Mouse (Mus musculus): ENCODE measurements at regions not wholly inside any gene's neighbourhood (a gene's known extent, or its start where the extent isn't known, plus 50 kb on each side); places are given as distances from the start of the nearest gene placed in this dataset.
"Not testable (repeated sequence)": the region's sequence is repeated elsewhere in the genome, so short reads cannot be mapped to it uniquely, and the experiment has no call there.

DNA sequence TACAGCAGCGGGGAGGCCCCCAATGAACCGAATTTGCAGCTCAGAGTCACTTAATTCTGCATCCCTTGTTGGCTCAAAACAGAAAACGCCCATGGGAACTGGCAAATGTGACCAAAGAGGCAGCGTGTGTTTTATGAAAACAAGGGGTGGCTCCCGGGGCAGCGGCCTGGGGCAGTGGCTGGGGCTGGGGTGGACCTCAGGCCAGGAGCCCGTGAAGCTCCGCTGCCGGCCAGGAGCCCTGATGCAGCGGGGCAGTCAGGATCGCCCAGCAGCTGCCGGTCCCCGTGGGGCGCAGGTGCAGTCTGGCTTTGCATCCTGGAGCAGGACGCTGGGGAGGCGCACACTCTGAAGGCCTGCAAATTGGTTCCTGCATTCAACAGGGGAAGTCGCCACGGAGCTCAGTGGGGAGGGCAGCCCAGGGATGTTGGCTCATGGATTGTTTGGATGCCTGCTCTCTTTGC lies 104.4 kb upstream of the Gm9887 start:
- 0 out of 2 replicates have a peak overlapping the region, but pooled peaks have one; percentile 33 for H3K9ac ChIP-seq
- no peaks in the 10 kb centered on the region for H3K9me3 ChIP-seq
- peak; percentile 64; the same call in 1 of the 2 replicates for ATAC-seq (ENCODE audit: low FRiP score)
- H3K27ac ChIP-seq = peak overlapping the region; percentile 36; the same call in 1 of the 2 replicates
- H3K27me3 ChIP-seq = no peaks in the 10 kb centered on the region
- H3K4me1 ChIP-seq = peaks cover 36% of the 10 kb centered on the region
- WGBS = 9% methylated on average over 18 of the region's 18 CpGs
- peak overlapping the region; percentile 47 for H3K4me2 ChIP-seq
- H3K36me3 ChIP-seq (replicated peaks) = no peaks in the 10 kb centered on the region
- peak overlapping the region; percentile 24 for H3K4me3 ChIP-seq (replicated peaks)

DNA sequence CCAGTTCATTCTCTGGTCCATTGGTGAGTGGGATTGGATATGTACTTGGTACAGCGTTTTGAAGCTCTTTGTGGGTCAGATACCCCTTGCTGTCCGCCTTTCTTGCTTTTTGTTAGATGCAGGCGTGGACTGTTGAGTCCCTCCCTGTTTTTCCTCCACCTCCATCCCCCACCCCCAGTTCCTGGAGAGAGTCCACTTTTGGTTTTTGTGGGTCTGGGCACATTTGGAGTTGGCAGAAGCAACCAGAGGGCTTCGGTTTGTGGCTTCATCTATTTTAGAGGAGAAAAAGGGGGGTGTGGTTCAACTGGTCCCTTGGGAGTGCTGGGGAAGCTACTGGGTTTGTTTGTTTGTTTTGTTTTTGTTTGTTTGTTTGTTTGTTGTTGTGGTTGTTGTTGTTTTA lies 103.9 kb upstream of the Gm9887 start:
- no peaks in the 10 kb centered on the region for H3K27me3 ChIP-seq
- ATAC-seq (ENCODE audit: low FRiP score) = no peak
- no peak overlapping the region for H3K27ac ChIP-seq
- no peaks in the 10 kb centered on the region for H3K9me3 ChIP-seq
- H3K36me3 ChIP-seq (replicated peaks) = no peaks in the 10 kb centered on the region
- H3K4me2 ChIP-seq = peak overlapping the region; percentile 47; the same call in 1 of the 2 replicates
- peaks cover 36% of the 10 kb centered on the region for H3K4me1 ChIP-seq
- no peak overlapping the region for H3K4me3 ChIP-seq (replicated peaks)
- no peak overlapping the region for H3K9ac ChIP-seq
- WGBS = 69% methylated on average over 4 of the region's 4 CpGs

DNA sequence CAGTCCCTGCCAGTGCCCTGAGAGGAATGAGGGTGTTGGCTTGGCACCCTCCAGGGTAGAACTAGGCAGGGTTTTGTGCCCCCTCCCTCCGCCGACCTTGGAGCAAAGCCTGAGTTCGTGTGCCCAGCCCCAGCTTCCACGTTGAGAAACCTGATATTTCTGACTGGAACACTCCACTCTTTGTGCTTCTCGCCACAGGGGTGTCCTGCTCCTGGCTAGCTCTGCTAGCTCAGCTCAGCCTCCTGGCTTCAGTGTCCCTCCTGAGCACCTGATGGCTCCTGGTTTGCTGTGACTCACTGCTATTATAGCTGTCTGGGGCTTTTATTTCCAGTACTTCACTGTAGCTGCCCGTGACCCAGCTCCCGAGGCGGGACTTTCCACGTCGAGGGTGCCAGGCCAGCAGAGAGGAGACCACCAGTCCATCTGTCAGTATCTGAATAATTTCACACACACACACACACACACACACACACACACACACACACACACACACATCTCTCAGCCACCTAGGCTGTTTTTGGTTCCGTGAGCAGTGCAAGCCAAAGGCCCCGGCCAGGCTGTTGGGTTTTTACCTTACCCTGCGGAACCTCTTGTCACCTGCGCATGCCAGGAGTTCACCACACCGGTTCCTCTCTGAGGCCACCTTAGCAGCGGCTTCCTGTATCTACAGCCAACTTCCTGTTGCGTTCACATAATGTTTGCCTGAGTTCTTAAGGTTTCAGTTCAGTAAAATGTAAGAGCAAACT lies 102.8 kb upstream of the Gm9887 start:
- ATAC-seq (ENCODE audit: low FRiP score) = no peak
- 54% methylated on average over 17 of the region's 17 CpGs for WGBS
- peak overlapping the region; percentile 25; the same call in 1 of the 2 replicates for H3K27ac ChIP-seq

GRCm38 (mm10) chr12:69474141-69474915 lies 102.1 kb upstream of the Gm9887 start:
- Histone ChIP-seq H3K9me3 (no peaks in the 10 kb centered on the region), H3K27me3 (no peaks in the 10 kb centered on the region), H3K4me1 (peaks cover 36% of the 10 kb centered on the region), H3K4me3 (replicated peaks) (no peak overlapping the region), H3K4me2 (no peak overlapping the region), H3K9ac (no peak overlapping the region), H3K27ac (peak overlapping the region; percentile 25; the same call in 1 of the 2 replicates), H3K36me3 (replicated peaks) (no peaks in the 10 kb centered on the region)
- 25% methylated on average over 14 of the region's 14 CpGs for WGBS
- no peak for ATAC-seq (ENCODE audit: low FRiP score)

More for the DNA sequence above, 102.8 kb upstream of the Gm9887 start:
- Histone ChIP-seq H3K4me2 (no peak overlapping the region), H3K4me3 (replicated peaks) (no peak overlapping the region), H3K9ac (no peak overlapping the region), H3K36me3 (replicated peaks) (no peaks in the 10 kb centered on the region), H3K27me3 (no peaks in the 10 kb centered on the region), H3K9me3 (no peaks in the 10 kb centered on the region), H3K4me1 (peaks cover 36% of the 10 kb centered on the region)

GRCm38 (mm10) chr12:69473379-69474057 lies 101.3 kb upstream of the Gm9887 start:
- H3K27me3 ChIP-seq = no peaks in the 10 kb centered on the region
- WGBS = 69% methylated on average over 13 of the region's 13 CpGs
- H3K9ac ChIP-seq = no peak overlapping the region
- no peak overlapping the region for H3K4me3 ChIP-seq (replicated peaks)
- no peaks in the 10 kb centered on the region for H3K36me3 ChIP-seq (replicated peaks)
- no peaks in the 10 kb centered on the region for H3K9me3 ChIP-seq
- no peak for ATAC-seq (ENCODE audit: low FRiP score)
- peaks cover 36% of the 10 kb centered on the region for H3K4me1 ChIP-seq
- no peak overlapping the region for H3K27ac ChIP-seq
- no peak overlapping the region for H3K4me2 ChIP-seq

DNA sequence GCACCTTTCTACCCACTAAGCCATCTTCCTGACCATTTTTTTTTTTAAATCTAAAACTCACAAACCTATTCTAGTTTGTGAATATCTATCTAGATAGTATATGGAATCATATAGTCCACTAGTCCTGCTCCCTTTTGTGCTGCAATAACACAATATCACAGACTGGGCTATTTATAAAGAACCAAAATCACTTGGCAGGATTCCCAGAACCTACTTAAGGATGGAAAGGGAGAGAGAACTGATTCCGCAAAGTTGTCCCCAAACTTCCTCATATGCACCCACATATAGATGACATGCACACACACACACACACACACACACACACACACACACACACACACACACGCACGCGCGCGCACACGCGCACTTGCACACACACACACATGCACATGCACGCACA lies 100.7 kb upstream of the Gm9887 start:
- no peak for ATAC-seq (ENCODE audit: low FRiP score)
- WGBS = 97% methylated on average over 9 of the region's 9 CpGs
- H3K4me3 ChIP-seq (replicated peaks) = no peak overlapping the region

GRCm38 (mm10) chr12:69471876-69472275 lies 99.6 kb upstream of the Gm9887 start:
- Histone ChIP-seq H3K27me3 (no peaks in the 10 kb centered on the region), H3K4me2 (no peak overlapping the region), H3K4me3 (replicated peaks) (no peak overlapping the region), H3K9me3 (no peaks in the 10 kb centered on the region), H3K4me1 (peaks cover 31% of the 10 kb centered on the region), H3K36me3 (replicated peaks) (no peaks in the 10 kb centered on the region), H3K9ac (no peak overlapping the region), H3K27ac (no peak overlapping the region)
- no peak for ATAC-seq (ENCODE audit: low FRiP score)
- 58% methylated on average over 5 of the region's 5 CpGs for WGBS

More for the DNA sequence above, 100.7 kb upstream of the Gm9887 start:
- Histone ChIP-seq H3K27ac (no peak overlapping the region), H3K9me3 (no peaks in the 10 kb centered on the region), H3K36me3 (replicated peaks) (no peaks in the 10 kb centered on the region), H3K9ac (no peak overlapping the region), H3K4me2 (no peak overlapping the region), H3K4me1 (peaks cover 36% of the 10 kb centered on the region), H3K27me3 (no peaks in the 10 kb centered on the region)

- H3K9ac ChIP-seq = no peak overlapping the region
- H3K4me3 ChIP-seq (replicated peaks) = no peak overlapping the region
- no peak for ATAC-seq (ENCODE audit: low FRiP score)
- WGBS = 84% methylated on average over 6 of the region's 6 CpGs
- no peaks in the 10 kb centered on the region for H3K36me3 ChIP-seq (replicated peaks)
- H3K4me2 ChIP-seq = no peak overlapping the region
- H3K9me3 ChIP-seq = no peaks in the 10 kb centered on the region
- H3K27ac ChIP-seq = no peak overlapping the region
- H3K4me1 ChIP-seq = peaks cover 8% of the 10 kb centered on the region
- H3K27me3 ChIP-seq = no peaks in the 10 kb centered on the region
These were observed 96.7 kb upstream of the Gm9887 start for GRCm38 (mm10) chr12:69469004-69469403.

DNA sequence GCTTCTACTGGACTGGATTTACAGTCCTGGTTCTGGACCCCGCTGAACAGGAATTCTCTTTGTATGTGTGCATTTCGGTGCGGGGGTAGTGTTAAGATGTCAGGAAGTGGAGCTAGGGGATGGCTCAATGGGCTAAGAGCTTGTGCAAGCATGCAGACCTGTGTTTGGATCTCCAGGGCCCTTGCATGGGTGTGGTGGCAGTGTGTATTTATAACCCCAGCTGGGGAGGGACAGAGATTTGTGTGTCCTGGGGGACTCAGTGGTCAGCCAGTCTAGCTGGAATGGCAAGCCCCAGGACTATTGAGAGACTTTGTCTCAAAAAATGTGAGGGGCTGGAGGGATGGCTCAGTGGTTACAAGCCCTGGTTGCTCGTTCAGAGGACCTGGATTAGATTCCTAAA lies 95.1 kb upstream of the Gm9887 start:
- Histone ChIP-seq H3K9ac (no peak overlapping the region), H3K9me3 (no peaks in the 10 kb centered on the region), H3K4me1 (peaks cover 4% of the 10 kb centered on the region; the same call in 1 of the 2 replicates), H3K4me2 (no peak overlapping the region), H3K27ac (no peak overlapping the region), H3K27me3 (no peaks in the 10 kb centered on the region), H3K4me3 (replicated peaks) (no peak overlapping the region), H3K36me3 (replicated peaks) (no peaks in the 10 kb centered on the region)
- 75% methylated on average over 4 of the region's 4 CpGs for WGBS
- no peak for ATAC-seq (ENCODE audit: low FRiP score)

DNA sequence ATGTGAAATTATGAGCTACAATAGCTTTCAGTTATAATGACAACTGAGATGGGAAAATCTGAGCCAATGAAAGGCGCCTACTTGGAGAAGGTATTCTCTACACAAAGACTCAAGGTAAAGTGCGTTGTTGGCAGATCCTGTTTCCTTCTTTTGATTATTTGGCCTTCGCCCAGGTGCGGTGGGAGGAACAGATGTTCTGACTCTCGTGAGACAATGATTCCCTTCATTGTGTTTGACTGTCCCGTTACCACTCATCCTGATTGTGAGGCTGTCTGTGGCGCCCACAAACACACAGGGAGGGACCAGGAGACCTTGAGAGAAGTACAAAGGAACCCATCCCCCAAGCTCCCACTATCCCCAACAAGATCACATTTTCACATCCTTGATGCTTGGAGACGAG lies 92.6 kb upstream of the Gm9887 start:
- Histone ChIP-seq H3K4me2 (no peak overlapping the region), H3K9ac (no peak overlapping the region), H3K4me3 (replicated peaks) (no peak overlapping the region), H3K27ac (no peak overlapping the region), H3K4me1 (peaks cover 13% of the 10 kb centered on the region), H3K36me3 (replicated peaks) (no peaks in the 10 kb centered on the region), H3K9me3 (no peaks in the 10 kb centered on the region), H3K27me3 (no peaks in the 10 kb centered on the region)
- ATAC-seq (ENCODE audit: low FRiP score) = no peak
- WGBS = 82% methylated on average over 8 of the region's 8 CpGs

GRCm38 (mm10) chr12:69463327-69463726 lies 91.1 kb upstream of the Gm9887 start:
- H3K4me3 ChIP-seq (replicated peaks); H3K4me2 ChIP-seq; ATAC-seq (ENCODE audit: low FRiP score); H3K36me3 ChIP-seq (replicated peaks); H3K9ac ChIP-seq; H3K27me3 ChIP-seq; H3K9me3 ChIP-seq; H3K27ac ChIP-seq: not testable (repeated sequence)
- 94% methylated on average over 6 of the region's 6 CpGs for WGBS
- peaks cover 13% of the 10 kb centered on the region for H3K4me1 ChIP-seq
